Mouse (Mus musculus) forebrain, embryonic 14.5 days (tissue): ENCODE results near the gene Lce3f. TPM values are rescaled to one million over a fixed set of nuclear protein-coding genes. Genes with fewer than 3 reads are reported as not detected.

Experiments
- polyA plus RNA-seq: library from polyadenylated mRNA; unstranded; fragments of >200 nt; fragmentation: Nextera tagmentation; extraction: Ambion mirVana; gene quantifications from 2 replicates; pipeline ENCODE4 v1.2.1, GENCODE M21; 2014

Gene Lce3f
- polyA plus RNA-seq, 1 experiment from 2014 or later = not detected

Other genes starting within 250 kb of the Lce3f start
- not detected in 2 replicates for gene Lce1g, start 239.9 kb upstream of the Lce3f start, polyA plus RNA-seq
- not detected in 2 replicates for gene Lce1h, start 227.2 kb upstream of the Lce3f start, polyA plus RNA-seq
- not detected in 2 replicates for gene Lce1i, start 213.3 kb upstream of the Lce3f start, polyA plus RNA-seq
- gene Lce1j, start 201.7 kb upstream of the Lce3f start, polyA plus RNA-seq = not detected in 2 replicates
- gene Lce1k, start 184.3 kb upstream of the Lce3f start, polyA plus RNA-seq = not detected in 2 replicates
- not detected in 2 replicates for gene Kprp, start 165.0 kb upstream of the Lce3f start, polyA plus RNA-seq
- gene Lce1l, start 140.9 kb upstream of the Lce3f start, polyA plus RNA-seq = not detected in 2 replicates
- not detected in 2 replicates for gene 2310050C09Rik, start 122.0 kb upstream of the Lce3f start, polyA plus RNA-seq
- gene Lce3a, start 66.0 kb upstream of the Lce3f start, polyA plus RNA-seq = not detected in 2 replicates
- gene Lce3b, start 59.2 kb upstream of the Lce3f start, polyA plus RNA-seq = not detected in 2 replicates
- gene Lce3c, start 47.7 kb upstream of the Lce3f start, polyA plus RNA-seq = not detected in 2 replicates
- gene Lce3d, start 34.8 kb upstream of the Lce3f start, polyA plus RNA-seq = not detected in 2 replicates
- gene Lce3e, start 25.2 kb upstream of the Lce3f start, polyA plus RNA-seq = not detected in 2 replicates
- 0.25 TPM in 1 of 2 replicates, not detected in the other for gene Crct1, start 23.5 kb downstream of the Lce3f start, polyA plus RNA-seq
- gene Lce1m, start 26.8 kb downstream of the Lce3f start, polyA plus RNA-seq = not detected in 2 replicates
- gene Gm4858, start 76.6 kb downstream of the Lce3f start, polyA plus RNA-seq = not detected in 2 replicates
- not detected in 2 replicates for gene Crnn, start 152.6 kb downstream of the Lce3f start, polyA plus RNA-seq
- not detected in 2 replicates for gene Flg2, start 205.1 kb downstream of the Lce3f start, polyA plus RNA-seq